Mouse (Mus musculus): ENCODE measurements around the gene Slc9b1. TPM values are rescaled to one million over a fixed set of nuclear protein-coding genes. Genes with fewer than 3 reads are reported as not detected.

Gene Slc9b1
- polyA plus RNA-seq, 1 experiment from 2014 or later = not detected

Other genes with a start within 250 kb of the Slc9b1 start
- 17.2 and 32.2 TPM in 2 replicates for gene Cenpe, start 135.5 kb upstream of the Slc9b1 start, polyA plus RNA-seq (2016; fragmentation: Nextera tagmentation; extraction: Ambion mirVana)
- gene Bdh2, start 66.8 kb upstream of the Slc9b1 start, polyA plus RNA-seq (2016; fragmentation: Nextera tagmentation; extraction: Ambion mirVana) = 3.5 and 5.0 TPM in 2 replicates
- 1.9 and 3.2 TPM in 2 replicates for gene Slc9b2, start 40.3 kb upstream of the Slc9b1 start, polyA plus RNA-seq (2016; fragmentation: Nextera tagmentation; extraction: Ambion mirVana)
- gene Cisd2, start 75.9 kb downstream of the Slc9b1 start, polyA plus RNA-seq (2016; fragmentation: Nextera tagmentation; extraction: Ambion mirVana) = 72.0 and 83.7 TPM in 2 replicates
- gene Ube2d3, start 90.1 kb downstream of the Slc9b1 start, polyA plus RNA-seq (2016; fragmentation: Nextera tagmentation; extraction: Ambion mirVana) = 507 and 538 TPM in 2 replicates
- gene Manba, start 137.6 kb downstream of the Slc9b1 start, polyA plus RNA-seq (2016; fragmentation: Nextera tagmentation; extraction: Ambion mirVana) = 4.8 and 5.2 TPM in 2 replicates